In genomic region chr19:18336637-18337036, GRCm38 (mm10) we compare ENCODE assay signal across 15 mouse cellular contexts.
"Had no signal": no experiment of that assay in that cellular context is flagged by ENCODE, and none has a peak within 500 bp of the region (broad histone marks: within the 10 kb centered on the region; RNA-seq: fewer than 3 reads in every experiment).

No protein-coding gene starts in this region.

- DNase-seq: lung, adult 18-20 months; lung, postnatal 4 days; midbrain, embryonic 14.5 days; spleen, adult 18-20 months; thymus, adult 18-20 months; thymus, postnatal 14 days; thymus, postnatal 36 days had no signal

- H3K36me3 ChIP-seq: lung, embryonic 15.5 days; midbrain, embryonic 10.5 days; midbrain, embryonic 12.5 days; neural tube, embryonic 13.5 days; neural tube, embryonic 15.5 days had no signal

- ATAC-seq: midbrain, embryonic 16.5 days had no signal

- H3K9me3 ChIP-seq: lung, embryonic 15.5 days; midbrain, embryonic 10.5 days; midbrain, embryonic 12.5 days; neural tube, embryonic 13.5 days; neural tube, embryonic 15.5 days had no signal

- H3K9ac ChIP-seq: liver, embryonic 14.5 days; lung, embryonic 15.5 days; midbrain, embryonic 12.5 days; neural tube, embryonic 13.5 days; neural tube, embryonic 15.5 days had no signal

- H3K4me2 ChIP-seq: lung, embryonic 15.5 days; midbrain, embryonic 12.5 days; neural tube, embryonic 13.5 days; neural tube, embryonic 15.5 days had no signal

- H3K4me1 ChIP-seq: lung, embryonic 15.5 days; midbrain, embryonic 10.5 days; neural tube, embryonic 13.5 days; neural tube, embryonic 15.5 days had no signal

- H3K27me3 ChIP-seq: lung, embryonic 15.5 days; midbrain, embryonic 12.5 days; neural tube, embryonic 13.5 days; neural tube, embryonic 15.5 days had no signal

- H3K27ac ChIP-seq: liver, embryonic 14.5 days; lung, embryonic 15.5 days; midbrain, embryonic 10.5 days; midbrain, embryonic 12.5 days; neural tube, embryonic 13.5 days; neural tube, embryonic 15.5 days had no signal

- H3K4me3 ChIP-seq: lung, embryonic 15.5 days; midbrain, embryonic 10.5 days; midbrain, embryonic 12.5 days; myocyte; neural tube, embryonic 13.5 days; neural tube, embryonic 15.5 days had no signal
